Mouse (Mus musculus) gastrocnemius, postnatal 14 days (tissue): Measurements from ENCODE around the gene Rps13. TPM values are rescaled to one million over a fixed set of nuclear protein-coding genes. Genes with fewer than 3 reads are reported as not detected.
"Not testable (repeated sequence)": the region's sequence is repeated elsewhere in the genome, so short reads cannot be mapped to it uniquely, and the experiment has no call there.

Experiments
- DNase-seq: peaks from one replicate; pipeline ENCODE4 v3.0.0; 2021; ENCODE audit warnings: mixed read lengths
- intact Hi-C: fragments of 180-260 bp; cut with DNase I; formaldehyde crosslinking; loops from one replicate; pipeline ENCODE4 v1.15.1; 2025; ENCODE audit warnings: low total_unique reads
- long read RNA-seq, 2 experiments: library from polyadenylated mRNA; stranded (forward); transcript quantifications; one replicate each; pipeline ENCODE4 v2.0.0; 2021
- total RNA-seq, 2 experiments: library from RNA; stranded (reverse); gene quantifications; 2 replicates each; pipeline ENCODE4 v1.2.3; 2021

The Rps13 gene
- total RNA-seq = 100 to 1,000 TPM; 287 to 309 TPM
- long read RNA-seq, experiment 1, transcript Rps13-201 (6 exons, 589 nt) = major isoform, 71 of 72 reads
- long read RNA-seq, experiment 1, partial matches to known transcripts = 0 of 72 reads
- long read RNA-seq, experiment 1, other reads (novel, unspliced or antisense) = 0 of 72 reads
- long read RNA-seq, experiment 2, transcript Rps13-201 (6 exons, 589 nt) = major isoform, 94 of 97 reads
- long read RNA-seq, experiment 2, partial matches to known transcripts = 0 of 97 reads
- long read RNA-seq, experiment 2, other reads (novel, unspliced or antisense) = 1 of 97 reads

GRCm38 (mm10) chr7:116333713-116334668 is at the start of gene Rps13:
TSS of gene Rps13 (minus strand) at chr7:116334195.
- peak; percentile 98 for DNase-seq
- intact Hi-C loops = no loop called here

DNA sequence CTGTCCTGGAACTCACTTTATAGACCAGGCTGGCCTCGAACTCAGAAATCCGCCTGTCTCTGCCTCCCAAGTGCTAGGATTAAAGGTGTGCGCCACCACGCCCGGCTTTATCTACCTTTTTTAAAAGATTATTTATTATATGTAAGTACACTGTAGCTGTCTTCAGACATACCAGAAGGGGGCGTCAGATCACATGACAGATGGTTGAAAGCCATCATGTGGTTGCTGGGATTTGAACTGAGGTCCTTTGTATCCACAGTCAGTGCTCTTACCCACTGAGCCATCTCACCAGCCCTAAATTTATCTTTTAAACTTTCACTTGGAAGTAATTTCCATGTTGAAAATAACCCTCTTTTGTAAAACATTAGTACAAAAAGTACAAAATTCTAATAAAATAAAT is 45.2 kb upstream of the Rps13 start:
- DNase-seq, intact Hi-C loops: not testable (repeated sequence)

- intact Hi-C loops = no loop called here
- DNase-seq = no peak
Observed at GRCm38 (mm10) chr7:116374284-116374683, 40.3 kb upstream of the Rps13 start.

DNA sequence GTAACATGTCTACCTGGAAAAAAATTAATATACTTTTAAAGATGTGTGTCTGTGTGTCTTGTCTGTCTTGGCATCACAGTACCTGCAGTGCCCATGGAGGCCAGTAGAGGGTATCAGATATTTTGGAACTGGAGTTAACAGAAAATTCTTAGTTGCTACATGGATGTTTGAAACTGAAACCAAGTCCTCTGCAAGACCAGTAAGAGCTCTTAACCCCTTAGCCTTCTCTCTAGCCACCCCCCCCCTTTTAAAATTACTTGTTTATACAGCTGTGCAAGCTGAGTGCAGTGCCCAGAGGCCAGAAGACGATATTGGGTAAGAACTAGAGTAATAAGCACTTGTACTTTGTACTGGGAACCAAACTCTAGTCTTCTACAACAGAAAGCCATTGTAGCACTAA is 2.2 kb upstream of the Rps13 start:
- DNase-seq = peak; percentile 45
- intact Hi-C loops = no loop called here

DNA sequence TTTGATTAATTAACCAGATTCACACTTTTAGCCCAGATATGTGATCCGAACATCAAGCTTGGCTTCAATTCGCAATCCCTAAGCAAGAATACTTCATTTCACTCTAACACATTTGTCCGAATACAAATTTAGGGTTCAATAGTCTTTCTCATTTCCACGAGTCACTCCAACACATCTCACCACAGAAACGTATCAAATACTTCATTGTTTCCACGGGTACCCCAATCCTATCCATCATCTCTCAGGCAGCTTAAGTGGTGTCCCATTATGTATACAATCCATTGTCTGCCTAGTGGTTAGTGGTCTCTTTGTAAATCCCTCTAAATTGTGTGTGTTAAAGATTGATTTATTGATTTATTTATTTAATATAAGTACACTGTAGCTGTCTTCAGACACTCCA is 1.1 kb upstream of the Rps13 start:
- intact Hi-C loops = no loop called here

DNA sequence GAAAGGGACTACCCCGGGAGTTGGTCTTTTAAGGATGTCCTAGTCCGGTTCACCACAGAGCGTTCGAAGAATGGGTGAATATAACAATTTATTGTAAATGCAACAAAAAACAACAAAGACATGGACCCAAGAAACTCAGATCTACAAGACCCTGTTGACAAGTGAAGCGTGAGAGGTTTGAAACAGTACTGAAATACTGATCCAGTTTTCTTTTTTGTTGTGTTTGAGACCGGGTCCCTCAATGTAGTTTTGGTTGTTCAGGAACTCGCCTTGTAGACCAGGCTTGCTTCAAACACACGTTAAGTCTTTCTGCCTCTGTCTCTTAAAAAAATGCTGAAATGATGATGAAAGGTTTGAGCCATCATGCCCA is 659 bp upstream of the Rps13 start:
- DNase-seq = no peak
- intact Hi-C loops = no loop called here

More for the DNA sequence above, 1.1 kb upstream of the Rps13 start:
- no peak for DNase-seq

GRCm38 (mm10) chr7:116331246-116331645 is 2.7 kb downstream of the Rps13 start:
- intact Hi-C loops = no loop called here
- DNase-seq = no peak

- intact Hi-C loops = loop anchor here (10.0 kb wide), 1 partner anchor 175 kb away; no protein-coding TSS in a partner anchor
- no peak for DNase-seq
Observed at GRCm38 (mm10) chr7:116329858-116330257, 4.1 kb downstream of the Rps13 start.

DNA sequence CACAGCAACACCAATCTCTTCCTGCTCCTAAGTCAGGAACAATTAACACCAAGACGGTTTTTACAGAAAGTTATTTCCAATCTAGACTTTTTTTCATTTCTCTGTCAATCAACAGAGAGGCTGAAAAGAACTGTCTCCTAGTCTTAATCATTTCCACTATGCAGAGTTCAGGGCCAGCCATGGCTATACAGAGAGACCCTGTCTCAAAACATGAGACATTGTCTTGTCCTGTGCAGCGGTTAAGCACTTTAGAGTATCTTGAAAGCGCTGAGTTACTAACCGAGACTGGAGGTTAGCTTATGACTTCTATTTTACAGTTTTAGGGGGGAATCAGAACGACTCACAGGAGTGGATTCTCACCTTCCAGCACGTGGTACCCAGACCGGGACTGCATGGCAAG is 5.2 kb downstream of the Rps13 start:
- no peak for DNase-seq
- intact Hi-C loops = loop anchor here (10.0 kb wide), 1 partner anchor 174 kb away; no protein-coding TSS in a partner anchor

DNA sequence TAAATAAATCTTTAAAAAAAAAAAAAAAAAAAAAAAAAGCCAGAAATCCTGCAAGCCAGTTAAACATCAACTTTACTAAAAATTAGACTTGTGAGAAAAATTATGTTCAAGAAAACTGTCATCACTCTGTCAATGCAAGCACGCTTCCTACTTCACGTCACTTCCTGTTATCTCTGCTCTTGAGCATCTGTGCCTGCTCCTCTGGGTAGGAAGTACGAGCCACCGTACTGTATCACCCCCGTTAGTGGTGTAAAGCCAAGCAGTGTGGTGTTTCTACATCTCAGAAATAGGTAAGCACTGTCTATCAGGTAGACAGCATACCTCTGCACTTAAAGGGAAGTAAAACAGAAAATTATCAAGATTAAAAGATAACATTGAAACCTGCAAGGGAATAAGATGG is 6.1 kb downstream of the Rps13 start:
- intact Hi-C loops = loop anchor here (10.0 kb wide), 1 partner anchor 173 kb away; no protein-coding TSS in a partner anchor
- no peak for DNase-seq

- intact Hi-C loops = loop anchor here (2.0 to 10.0 kb wide), 2 partner anchors 79 to 169 kb away; no protein-coding TSS in a partner anchor
- peak; percentile 66 for DNase-seq
Observed at GRCm38 (mm10) chr7:116323331-116323964, 10.5 kb downstream of the Rps13 start.

GRCm38 (mm10) chr7:116309456-116309855 is 24.5 kb downstream of the Rps13 start:
- DNase-seq = no peak
- intact Hi-C loops = loop anchor here (5.0 kb wide), 1 partner anchor 62 kb away; no protein-coding TSS in a partner anchor

DNA sequence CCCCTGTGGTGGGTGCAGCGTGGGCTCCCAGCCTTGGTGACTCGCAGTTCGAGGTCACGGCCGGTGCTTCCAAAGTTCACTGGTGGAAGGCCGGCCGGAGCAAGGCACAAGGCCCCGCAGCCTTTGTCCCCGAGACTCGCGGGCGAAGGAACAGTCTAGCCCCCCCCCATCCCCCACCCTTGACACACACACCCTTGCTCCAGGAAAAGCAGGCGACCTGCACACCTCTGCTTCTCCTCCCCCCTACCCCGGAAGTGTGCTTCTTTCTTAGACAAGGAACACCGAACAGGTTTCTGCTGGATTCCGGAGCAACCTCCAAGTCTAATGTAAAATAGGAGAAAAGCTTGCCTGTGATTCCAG is 25.4 kb downstream of the Rps13 start:
- intact Hi-C loops = loop anchor here (5.0 kb wide), 1 partner anchor 61 kb away; no protein-coding TSS in a partner anchor
- DNase-seq = no peak

- intact Hi-C loops = loop anchor here (5.0 kb wide), 1 partner anchor 61 kb away; no protein-coding TSS in a partner anchor
- no peak for DNase-seq
Observed at GRCm38 (mm10) chr7:116307871-116308631, 25.9 kb downstream of the Rps13 start, which contains the start of gene Plekha7. TSS of gene Plekha7 (minus strand) at chr7:116308376.

GRCm38 (mm10) chr7:116307099-116307870 is 26.7 kb downstream of the Rps13 start:
- intact Hi-C loops = loop anchor here (5.0 kb wide), 1 partner anchor 60 kb away; no protein-coding TSS in a partner anchor
- DNase-seq = peak; percentile 68

DNA sequence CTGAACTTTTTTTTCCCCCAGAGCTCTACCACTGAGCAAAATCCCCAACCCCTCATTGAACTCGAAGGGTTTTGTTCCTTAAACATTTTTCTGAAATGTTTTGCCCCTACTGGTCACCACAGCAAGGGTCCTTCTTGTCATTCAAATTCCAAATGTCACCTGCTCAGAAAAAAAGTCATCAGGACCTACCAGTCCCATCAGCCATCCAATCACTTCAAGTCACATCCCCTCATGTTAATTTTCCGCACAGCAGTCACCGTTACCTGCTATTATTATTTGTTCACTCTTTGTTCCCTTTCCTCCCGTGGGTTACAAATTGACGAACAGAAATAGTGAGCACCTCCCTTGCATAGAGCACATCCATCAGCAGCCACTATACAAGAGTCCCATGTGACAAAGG is 27.4 kb downstream of the Rps13 start:
- no peak for DNase-seq
- intact Hi-C loops = loop anchor here (5.0 kb wide), 1 partner anchor 59 kb away; no protein-coding TSS in a partner anchor

GRCm38 (mm10) chr7:116301661-116302311 is 32.2 kb downstream of the Rps13 start:
- intact Hi-C loops = no loop called here
- DNase-seq = peak; percentile 60

GRCm38 (mm10) chr7:116301144-116301543 is 32.9 kb downstream of the Rps13 start:
- no peak for DNase-seq
- intact Hi-C loops = no loop called here
